Mouse (Mus musculus) heart, postnatal 0 days (tissue): ENCODE data around the gene Zbtb45. TPM values are rescaled to one million over a fixed set of nuclear protein-coding genes. Genes with fewer than 3 reads are reported as not detected.
A peak's percentile ranks its signal among the peaks of the same experiment; 100 is the strongest.

ENCODE experiments used
- ATAC-seq: fragments of 200-750 bp; cut with Nextera tagmentation; 2 replicates; pipeline ENCODE4 v1.8.0; 2017; ENCODE audit warnings: low read depth, moderate number of reproducible peaks, moderate library complexity; ENCODE audit not compliant: insufficient read depth
- DNase-seq: peaks from one replicate; pipeline ENCODE4 v3.0.0-alpha.2; 2016; ENCODE audit warnings: low spot score
- H3K27ac ChIP-seq: fragments of 300-500 bp; sonication (generic); 2 replicates; pipeline ENCODE4 v1.5.1; 2014; ENCODE audit warnings: low read depth, mild to moderate bottlenecking
- H3K27me3 ChIP-seq: fragments of 300-500 bp; sonication (generic); 2 replicates; pipeline ENCODE4 v1.6.1; 2014; ENCODE audit warnings: low read length, mixed read lengths; ENCODE audit not compliant: control insufficient read depth, insufficient read depth
- H3K36me3 ChIP-seq: fragments of 300-500 bp; sonication (generic); replicated peaks from 2 replicates; pipeline ENCODE4 v1.6.1; 2014; ENCODE audit warnings: low read length, mixed read lengths; ENCODE audit not compliant: control insufficient read depth, insufficient read depth
- H3K4me1 ChIP-seq: fragments of 300-500 bp; sonication (generic); 2 replicates; pipeline ENCODE4 v1.6.1; 2014; ENCODE audit warnings: antibody characterized with exemption; ENCODE audit not compliant: control insufficient read depth, insufficient read depth
- H3K4me2 ChIP-seq: fragments of 300-500 bp; sonication (generic); 2 replicates; pipeline ENCODE4 v1.6.1; 2014; ENCODE audit warnings: low read depth, mild to moderate bottlenecking, low read length, moderate library complexity
- H3K4me3 ChIP-seq: fragments of 300-500 bp; sonication (generic); 2 replicates; pipeline ENCODE4 v1.5.1; 2014; ENCODE audit warnings: low read depth, low read length
- H3K9ac ChIP-seq: fragments of 300-500 bp; sonication (generic); replicated peaks from 2 replicates; pipeline ENCODE4 v1.6.1; 2014; ENCODE audit warnings: low read depth, low read length, mixed read lengths
- H3K9me3 ChIP-seq: fragments of 300-500 bp; sonication (generic); replicated peaks from 2 replicates; pipeline ENCODE4 v1.6.1; 2016; ENCODE audit warnings: low read length; ENCODE audit not compliant: control insufficient read depth
- CTCF ChIP-seq: IDR thresholded peaks from 2 replicates; pipeline ENCODE4 v1.5.1; 2016; ENCODE audit warnings: antibody characterized with exemption, control low read depth, low read depth
- EP300 ChIP-seq: IDR thresholded peaks from 2 replicates; pipeline ENCODE4 v1.6.1; 2016; ENCODE audit warnings: antibody characterized with exemption, low read depth
- WGBS: fragments of 180-500 bp; shearing (Covaris S2); extraction: QIAGEN DNeasy Blood & Tissue Kit; methylation state at CpG from one replicate; pipeline ENCODE4 v1.1.7; 2014; 5-methylcytosine and 5-hydroxymethylcytosine counted together
- polyA plus RNA-seq: library from polyadenylated mRNA; unstranded; fragments of >200 nt; fragmentation: Nextera tagmentation; extraction: Ambion mirVana; gene quantifications from 2 replicates; pipeline ENCODE4 v1.2.1, GENCODE M21; 2015
- total RNA-seq: library from RNA; depleted of rRNA; stranded (reverse); fragments of >200 nt; gene quantifications from 2 replicates; pipeline ENCODE4 v1.2.3, GENCODE M21; 2014; ENCODE audit warnings: low replicate concordance

Zbtb45 gene
- total and polyA plus RNA-seq, 2 experiments from 2014 or later, result 9.5 to 29.2 TPM

DNA sequence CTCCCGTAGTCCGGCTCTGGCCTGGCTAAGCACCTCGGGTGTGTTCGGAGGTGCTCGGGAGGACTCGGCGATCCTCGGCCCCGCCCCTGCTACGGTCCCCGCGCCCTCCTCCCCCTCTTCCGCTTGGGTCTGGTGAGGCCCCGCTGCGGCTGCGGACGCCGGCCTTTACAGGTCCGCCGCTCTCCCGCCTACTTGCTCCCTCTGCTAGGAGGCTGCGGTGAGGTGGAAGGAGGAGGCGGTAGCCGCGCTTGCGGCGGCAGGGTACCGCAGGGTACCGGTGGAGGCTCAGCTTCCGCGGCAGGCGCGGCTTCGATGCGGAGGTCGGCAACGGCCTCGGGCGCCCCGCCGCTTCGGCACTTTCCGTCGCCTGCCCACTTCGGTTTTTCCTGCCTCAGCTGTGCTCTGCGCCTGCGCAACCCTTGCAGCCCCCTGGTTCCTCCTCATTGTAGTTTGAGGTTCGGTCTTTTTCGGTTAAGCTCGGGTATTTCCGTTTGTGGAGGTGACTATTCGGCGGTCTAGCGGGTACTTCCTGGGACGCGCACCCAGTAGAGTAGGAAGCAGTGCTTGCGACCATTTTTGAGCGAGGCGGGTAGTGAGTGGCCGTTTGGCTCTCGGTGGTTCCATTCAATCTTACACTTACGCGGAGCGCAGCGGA, 28.2 kb upstream of the Zbtb45 start, which contains the start of gene Ube2m:
Gene Ube2m, minus strand, starts transcription at position 375 of the 655 bp plus-strand sequence.
- TF ChIP-seq EP300, result 0 out of 2 replicates have a peak, but pooled peaks have one; percentile 24
- TF ChIP-seq CTCF, result no peak
- under 1% methylated on average over 65 of the region's 65 CpGs for WGBS
- ATAC-seq, result peak; percentile 92
- H3K36me3 ChIP-seq, result peaks cover 8% of the 10 kb centered on the region
- peak within 1 kb of the TSS; percentile 87 for H3K4me2 ChIP-seq
- H3K27ac ChIP-seq, result peak within 1 kb of the TSS; percentile 100
- H3K4me3 ChIP-seq, result peak within 1 kb of the TSS; percentile 92
- H3K9me3 ChIP-seq, result no peaks in the 10 kb centered on the region
- peaks cover 3% of the 10 kb centered on the region; the same call in 1 of the 2 replicates for H3K27me3 ChIP-seq
- peak within 1 kb of the TSS; percentile 98 for H3K9ac ChIP-seq
- peaks cover 32% of the 10 kb centered on the region for H3K4me1 ChIP-seq
- DNase-seq, result peak; percentile 95

DNA sequence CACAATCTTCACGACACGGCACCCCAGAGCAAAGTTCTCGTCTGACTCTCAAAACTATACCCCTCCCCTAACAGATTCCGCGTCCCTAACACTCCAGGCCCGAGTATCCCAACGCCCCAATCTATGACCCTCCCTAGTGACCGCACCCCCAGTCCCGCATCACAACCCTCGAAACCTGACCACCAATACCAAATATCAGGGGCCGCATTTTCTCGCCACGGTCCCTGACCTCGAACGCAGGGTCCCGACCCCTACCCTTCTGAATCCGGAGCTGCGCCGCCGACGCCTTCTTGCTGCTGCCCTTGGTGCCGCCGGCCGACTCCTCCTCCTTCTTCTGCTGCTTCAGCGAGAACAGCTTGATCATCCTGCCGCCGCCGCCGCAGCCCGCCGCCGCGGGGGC, 27.5 kb upstream of the Zbtb45 start:
- H3K9ac ChIP-seq, result peak overlapping the region; percentile 98
- H3K27ac ChIP-seq, result peak overlapping the region; percentile 100
- no peaks in the 10 kb centered on the region for H3K9me3 ChIP-seq
- peak overlapping the region; percentile 87 for H3K4me2 ChIP-seq
- TF ChIP-seq EP300, result no peak
- TF ChIP-seq CTCF, result no peak
- H3K4me3 ChIP-seq, result peak overlapping the region; percentile 92
- DNase-seq (no peak), ATAC-seq (no peak)
- peaks cover 32% of the 10 kb centered on the region for H3K4me1 ChIP-seq
- under 1% methylated on average over 32 of the region's 33 CpGs for WGBS
- peaks cover 15% of the 10 kb centered on the region for H3K36me3 ChIP-seq
- no peaks in the 10 kb centered on the region; the same call in 1 of the 2 replicates for H3K27me3 ChIP-seq

- H3K4me3 ChIP-seq, result peak overlapping the region; percentile 92
- peaks cover 21% of the 10 kb centered on the region for H3K36me3 ChIP-seq
- no peaks in the 10 kb centered on the region; the same call in 1 of the 2 replicates for H3K27me3 ChIP-seq
- TF ChIP-seq CTCF (no peak), EP300 (no peak)
- H3K9ac ChIP-seq, result peak overlapping the region; percentile 98
- H3K4me2 ChIP-seq, result peak overlapping the region; percentile 87
- H3K4me1 ChIP-seq, result peaks cover 32% of the 10 kb centered on the region
- no peaks in the 10 kb centered on the region for H3K9me3 ChIP-seq
- DNase-seq (no peak), ATAC-seq (no peak)
- WGBS, result 17% methylated on average over 4 of the region's 4 CpGs
- peak overlapping the region; percentile 100 for H3K27ac ChIP-seq
Measured at GRCm38 (mm10) chr7:13036806-13037205, 27.0 kb upstream of the Zbtb45 start.

DNA sequence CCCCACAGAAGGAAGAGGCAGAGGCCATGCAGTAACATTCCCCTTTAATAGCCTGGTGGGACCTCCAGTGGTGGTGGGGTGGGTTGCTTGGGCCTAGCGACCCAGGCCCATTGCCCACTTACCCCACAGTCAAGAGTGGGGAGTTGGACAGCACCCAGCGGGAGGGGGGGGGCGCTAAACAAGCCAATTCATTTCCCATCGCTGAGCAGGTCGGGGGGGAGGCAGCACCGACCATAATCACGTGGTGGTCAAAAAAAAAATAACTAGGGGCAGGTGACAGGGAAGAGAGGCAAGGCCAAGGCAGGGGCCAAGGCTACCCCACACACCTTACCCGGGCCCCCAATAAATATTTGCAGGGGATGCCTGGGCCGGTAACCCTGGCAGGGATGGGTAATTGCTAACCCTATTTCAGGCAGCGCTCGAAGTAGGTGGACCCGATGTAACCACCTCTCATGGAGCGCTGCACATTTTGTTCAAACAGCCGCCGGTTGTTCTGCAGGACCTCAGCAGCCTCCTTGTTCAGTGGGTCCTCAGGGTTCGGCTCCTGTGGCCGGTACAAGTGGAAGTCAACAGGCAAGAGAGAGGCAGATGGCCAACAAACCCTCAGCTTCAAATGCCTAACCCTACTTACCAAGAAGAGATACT, 25.5 kb upstream of the Zbtb45 start:
- TF ChIP-seq EP300, result no peak
- TF ChIP-seq CTCF, result no peak
- peak overlapping the region; percentile 92; the same call in 1 of the 2 replicates for H3K4me2 ChIP-seq
- WGBS, result 88% methylated on average over 17 of the region's 17 CpGs
- ATAC-seq (no peak), DNase-seq (no peak)
- no peaks in the 10 kb centered on the region for H3K9me3 ChIP-seq
- no peak overlapping the region for H3K4me3 ChIP-seq
- H3K36me3 ChIP-seq, result peaks cover 35% of the 10 kb centered on the region
- H3K27me3 ChIP-seq, result no peaks in the 10 kb centered on the region
- peak overlapping the region; percentile 94; the same call in 1 of the 2 replicates for H3K27ac ChIP-seq
- peaks cover 32% of the 10 kb centered on the region for H3K4me1 ChIP-seq
- H3K9ac ChIP-seq, result no peak overlapping the region

- TF ChIP-seq CTCF, result no peak
- TF ChIP-seq EP300, result peak; percentile 91
- ATAC-seq (peak; percentile 82), DNase-seq (peak; percentile 96)
- Histone ChIP-seq H3K36me3 (peaks cover 45% of the 10 kb centered on the region), H3K9ac (peak within 1 kb of the TSS; percentile 89), H3K4me1 (peaks cover 31% of the 10 kb centered on the region), H3K27ac (peak within 1 kb of the TSS; percentile 94), H3K9me3 (no peaks in the 10 kb centered on the region), H3K27me3 (no peaks in the 10 kb centered on the region), H3K4me3 (peak within 1 kb of the TSS; percentile 79), H3K4me2 (peak within 1 kb of the TSS; percentile 92)
- WGBS, result under 1% methylated on average over 45 of the region's 45 CpGs
Measured at GRCm38 (mm10) chr7:13034148-13034977, 24.5 kb upstream of the Zbtb45 start, which contains the start of gene Chmp2a. Gene Chmp2a (minus strand): TSS chr7:13034807.
